Mouse (Mus musculus) embryonic facial prominence, embryonic 14.5 days (tissue): Measurements from ENCODE around the gene Prkag2. TPM values are rescaled to one million over a fixed set of nuclear protein-coding genes. Genes with fewer than 3 reads are reported as not detected.

Experiments
- ATAC-seq: fragments of 200-750 bp; cut with Nextera tagmentation; 2 replicates; pipeline ENCODE4 v1.8.0; 2017; ENCODE audit warnings: low read depth, moderate number of reproducible peaks, moderate TSS enrichment
- DNase-seq: peaks from one replicate; pipeline ENCODE4 v3.0.0-alpha.2; 2015; ENCODE audit warnings: low spot score
- H3K27ac ChIP-seq: fragments of 300-500 bp; sonication (generic); replicated peaks from 2 replicates; pipeline ENCODE4 v1.5.1; 2014; ENCODE audit warnings: low read depth, mild to moderate bottlenecking, low read length, moderate library complexity
- H3K27me3 ChIP-seq: fragments of 300-500 bp; sonication (generic); replicated peaks from 2 replicates; pipeline ENCODE4 v1.6.1; 2014; ENCODE audit warnings: low read length; ENCODE audit not compliant: control insufficient read depth, insufficient read depth
- H3K36me3 ChIP-seq: fragments of 300-500 bp; sonication (generic); 2 replicates; pipeline ENCODE4 v1.6.1; 2014; ENCODE audit warnings: low read length, mixed read lengths; ENCODE audit not compliant: control insufficient read depth, insufficient read depth
- H3K4me1 ChIP-seq: fragments of 300-500 bp; sonication (generic); 2 replicates; pipeline ENCODE4 v1.6.1; 2014; ENCODE audit warnings: antibody characterized with exemption, low read length; ENCODE audit not compliant: control insufficient read depth, insufficient read depth
- H3K4me2 ChIP-seq: fragments of 300-500 bp; sonication (generic); 2 replicates; pipeline ENCODE4 v1.6.1; 2014; ENCODE audit warnings: low read depth, mild to moderate bottlenecking, low read length, moderate library complexity, mixed read lengths
- H3K4me3 ChIP-seq: fragments of 300-500 bp; sonication (generic); 2 replicates; pipeline ENCODE4 v1.5.1; 2014; ENCODE audit warnings: low read depth, mild to moderate bottlenecking, low read length
- H3K9ac ChIP-seq: fragments of 300-500 bp; sonication (generic); 2 replicates; pipeline ENCODE4 v1.6.1; 2014; ENCODE audit warnings: low read depth, mild to moderate bottlenecking, low read length, moderate library complexity, mixed read lengths
- H3K9me3 ChIP-seq: fragments of 300-500 bp; sonication (generic); 2 replicates; pipeline ENCODE4 v1.6.1; 2016; ENCODE audit warnings: low read length; ENCODE audit not compliant: control insufficient read depth
- WGBS: fragments of 180-500 bp; shearing (Covaris S2); extraction: QIAGEN DNeasy Blood & Tissue Kit; methylation state at CpG from one replicate; pipeline ENCODE4 v1.1.7; 2014; 5-methylcytosine and 5-hydroxymethylcytosine counted together
- polyA plus RNA-seq: library from polyadenylated mRNA; unstranded; fragments of >200 nt; fragmentation: Nextera tagmentation; extraction: Ambion mirVana; gene quantifications from 2 replicates; pipeline ENCODE4 v1.2.1, GENCODE M21; 2014

Gene Prkag2
- polyA plus RNA-seq, 1 experiment from 2014 or later, result 24.4 TPM

GRCm38 (mm10) chr5:25031037-25031436, 69.4 kb downstream of the Prkag2 start:
- Histone ChIP-seq H3K4me1 (no peaks in the 10 kb centered on the region), H3K9me3 (no peaks in the 10 kb centered on the region), H3K4me3 (no peak overlapping the region), H3K9ac (no peak overlapping the region), H3K27ac (no peak overlapping the region), H3K4me2 (no peak overlapping the region), H3K27me3 (no peaks in the 10 kb centered on the region), H3K36me3 (no peaks in the 10 kb centered on the region)
- ATAC-seq (no peak), DNase-seq (no peak)
- 86% methylated on average over 11 of the region's 11 CpGs for WGBS

- no peak for DNase-seq
- Histone ChIP-seq H3K9ac (no peak overlapping the region), H3K36me3 (no peaks in the 10 kb centered on the region), H3K27ac (no peak overlapping the region), H3K4me3 (no peak overlapping the region), H3K27me3 (no peaks in the 10 kb centered on the region), H3K4me1 (no peaks in the 10 kb centered on the region), H3K4me2 (no peak overlapping the region), H3K9me3 (no peaks in the 10 kb centered on the region)
- no peak for ATAC-seq
- 59% methylated on average over 3 of the region's 3 CpGs for WGBS
Measured at GRCm38 (mm10) chr5:25030276-25030681, 70.2 kb downstream of the Prkag2 start.

GRCm38 (mm10) chr5:25027673-25028072, 72.8 kb downstream of the Prkag2 start:
- H3K9ac ChIP-seq, result no peak overlapping the region
- WGBS, result 75% methylated on average over 4 of the region's 4 CpGs
- no peaks in the 10 kb centered on the region for H3K27me3 ChIP-seq
- DNase-seq (no peak), ATAC-seq (no peak)
- H3K4me1 ChIP-seq, result no peaks in the 10 kb centered on the region
- H3K27ac ChIP-seq, result no peak overlapping the region
- H3K36me3 ChIP-seq, result no peaks in the 10 kb centered on the region
- no peaks in the 10 kb centered on the region for H3K9me3 ChIP-seq
- no peak overlapping the region for H3K4me2 ChIP-seq
- H3K4me3 ChIP-seq, result no peak overlapping the region

GRCm38 (mm10) chr5:25025309-25026019, 75.0 kb downstream of the Prkag2 start:
- Histone ChIP-seq H3K27ac (no peak overlapping the region), H3K9me3 (no peaks in the 10 kb centered on the region), H3K9ac (no peak overlapping the region), H3K4me1 (no peaks in the 10 kb centered on the region), H3K36me3 (no peaks in the 10 kb centered on the region), H3K27me3 (no peaks in the 10 kb centered on the region), H3K4me2 (no peak overlapping the region), H3K4me3 (no peak overlapping the region)
- WGBS, result 55% methylated on average over 12 of the region's 12 CpGs
- DNase-seq, result no peak
- ATAC-seq, result 0 out of 2 replicates have a peak, but pooled peaks have one; percentile 22

GRCm38 (mm10) chr5:25022904-25023303, 77.5 kb downstream of the Prkag2 start:
- H3K4me1 ChIP-seq, result no peaks in the 10 kb centered on the region
- H3K36me3 ChIP-seq, result no peaks in the 10 kb centered on the region
- H3K27me3 ChIP-seq, result no peaks in the 10 kb centered on the region
- no peaks in the 10 kb centered on the region for H3K9me3 ChIP-seq
- 41% methylated on average over 4 of the region's 4 CpGs for WGBS
- ATAC-seq, result no peak
- no peak overlapping the region for H3K4me3 ChIP-seq
- DNase-seq, result no peak
- H3K27ac ChIP-seq, result no peak overlapping the region
- no peak overlapping the region for H3K4me2 ChIP-seq
- H3K9ac ChIP-seq, result no peak overlapping the region

GRCm38 (mm10) chr5:25019221-25019620, 81.2 kb downstream of the Prkag2 start:
- H3K4me2 ChIP-seq, result no peak overlapping the region
- DNase-seq (no peak), ATAC-seq (no peak)
- H3K4me3 ChIP-seq, result no peak overlapping the region
- H3K9me3 ChIP-seq, result no peaks in the 10 kb centered on the region
- no peaks in the 10 kb centered on the region for H3K27me3 ChIP-seq
- 73% methylated on average over 6 of the region's 6 CpGs for WGBS
- no peak overlapping the region for H3K27ac ChIP-seq
- H3K9ac ChIP-seq, result no peak overlapping the region
- no peaks in the 10 kb centered on the region for H3K36me3 ChIP-seq
- H3K4me1 ChIP-seq, result no peaks in the 10 kb centered on the region

- ATAC-seq (no peak), DNase-seq (no peak)
- Histone ChIP-seq H3K4me1 (peaks cover 8% of the 10 kb centered on the region), H3K4me2 (no peak overlapping the region), H3K36me3 (no peaks in the 10 kb centered on the region), H3K9me3 (no peaks in the 10 kb centered on the region), H3K9ac (no peak overlapping the region), H3K4me3 (no peak overlapping the region), H3K27me3 (no peaks in the 10 kb centered on the region), H3K27ac (no peak overlapping the region)
- 83% methylated on average over 4 of the region's 4 CpGs for WGBS
Measured at GRCm38 (mm10) chr5:25012134-25012533, 88.3 kb downstream of the Prkag2 start.

GRCm38 (mm10) chr5:25011019-25011485, 89.4 kb downstream of the Prkag2 start:
- ATAC-seq (peak; percentile 58), DNase-seq (peak; percentile 92)
- peaks cover 10% of the 10 kb centered on the region for H3K4me1 ChIP-seq
- H3K9me3 ChIP-seq, result no peaks in the 10 kb centered on the region
- no peaks in the 10 kb centered on the region for H3K36me3 ChIP-seq
- no peak overlapping the region for H3K4me3 ChIP-seq
- no peaks in the 10 kb centered on the region for H3K27me3 ChIP-seq
- 10% methylated on average over 8 of the region's 8 CpGs for WGBS
- no peak overlapping the region for H3K27ac ChIP-seq
- peak overlapping the region; percentile 27; the same call in 1 of the 2 replicates for H3K9ac ChIP-seq
- H3K4me2 ChIP-seq, result peak overlapping the region; percentile 42

- ATAC-seq, result peak; percentile 76
- WGBS, result 0% methylated on average over 8 of the region's 9 CpGs
- Histone ChIP-seq H3K27me3 (no peaks in the 10 kb centered on the region), H3K36me3 (no peaks in the 10 kb centered on the region), H3K27ac (no peak overlapping the region), H3K9ac (peak overlapping the region; percentile 27), H3K4me1 (peaks cover 10% of the 10 kb centered on the region), H3K4me2 (peak overlapping the region; percentile 42), H3K4me3 (no peak overlapping the region), H3K9me3 (no peaks in the 10 kb centered on the region)
- DNase-seq, result peak; percentile 86
Measured at GRCm38 (mm10) chr5:25010438-25010892, 90.0 kb downstream of the Prkag2 start.
